Mouse (Mus musculus): ENCODE data around the gene Olfr502. TPM values are rescaled to one million over a fixed set of nuclear protein-coding genes. Genes with fewer than 3 reads are reported as not detected.
"Not testable (repeated sequence)": the region's sequence is repeated elsewhere in the genome, so short reads cannot be mapped to it uniquely, and the experiment has no call there.

The Olfr502 gene
- not detected in 2 replicates for polyA plus RNA-seq (2015; fragmentation: Nextera tagmentation; extraction: Ambion mirVana)

GRCm38 (mm10) chr7:108524965-108525364 lies at the start of gene Olfr502:
TSS of gene Olfr502 (minus strand) at chr7:108525065.
- ATAC-seq (ENCODE audit: extremely low read depth, insufficient number of reproducible peaks, low FRiP score, low TSS enrichment): no peak
- no peak within 1 kb of the TSS for H3K27ac ChIP-seq (replicated peaks)
- H3K27me3 ChIP-seq (replicated peaks): no peaks in the 10 kb centered on the region
- no peak within 1 kb of the TSS for H3K4me3 ChIP-seq
- H3K9ac ChIP-seq: no peak within 1 kb of the TSS
- H3K9me3 ChIP-seq: peaks cover 12% of the 10 kb centered on the region; the same call in 1 of the 2 replicates
- WGBS: 54% methylated on average over 1 of the region's 1 CpGs
- no peak within 1 kb of the TSS for H3K4me2 ChIP-seq
- H3K4me1 ChIP-seq: no peaks in the 10 kb centered on the region
- no peaks in the 10 kb centered on the region for H3K36me3 ChIP-seq

- ATAC-seq (ENCODE audit: extremely low read depth, insufficient number of reproducible peaks, low FRiP score, low TSS enrichment): no peak
- H3K27me3 ChIP-seq (replicated peaks): no peaks in the 10 kb centered on the region
- 64% methylated on average over 1 of the region's 1 CpGs for WGBS
Observed at GRCm38 (mm10) chr7:108565693-108566092, 40.8 kb upstream of the Olfr502 start, which contains the start of gene Olfr504. TSS of gene Olfr504 (minus strand) at chr7:108565793.

GRCm38 (mm10) chr7:108544227-108544626 lies 19.4 kb upstream of the Olfr502 start, which contains the start of gene Olfr503:
TSS of gene Olfr503 (plus strand) at chr7:108544527.
- not testable (repeated sequence) for H3K36me3 ChIP-seq; ATAC-seq (ENCODE audit: extremely low read depth, insufficient number of reproducible peaks, low FRiP score, low TSS enrichment); H3K4me3 ChIP-seq; H3K27ac ChIP-seq (replicated peaks); H3K9me3 ChIP-seq; H3K27me3 ChIP-seq (replicated peaks); H3K4me2 ChIP-seq; H3K4me1 ChIP-seq; H3K9ac ChIP-seq
- 46% methylated on average over 1 of the region's 1 CpGs for WGBS

More at GRCm38 (mm10) chr7:108565693-108566092, 40.8 kb upstream of the Olfr502 start, which contains the start of gene Olfr504:
- Histone ChIP-seq H3K4me3 (no peak within 1 kb of the TSS), H3K9ac (no peak within 1 kb of the TSS), H3K9me3 (peaks cover 23% of the 10 kb centered on the region), H3K27ac (replicated peaks) (no peak within 1 kb of the TSS), H3K36me3 (no peaks in the 10 kb centered on the region), H3K4me2 (no peak within 1 kb of the TSS), H3K4me1 (no peaks in the 10 kb centered on the region)

- no peaks in the 10 kb centered on the region for H3K27me3 ChIP-seq (replicated peaks)
- H3K27ac ChIP-seq (replicated peaks): no peak overlapping the region
- no peak overlapping the region for H3K4me3 ChIP-seq
- H3K9ac ChIP-seq: no peak overlapping the region
- no peak overlapping the region for H3K4me2 ChIP-seq
- H3K36me3 ChIP-seq: no peaks in the 10 kb centered on the region
- 74% methylated on average over 13 of the region's 13 CpGs for WGBS
- H3K9me3 ChIP-seq: peaks cover 5% of the 10 kb centered on the region; the same call in 1 of the 2 replicates
- H3K4me1 ChIP-seq: no peaks in the 10 kb centered on the region
- ATAC-seq (ENCODE audit: extremely low read depth, insufficient number of reproducible peaks, low FRiP score, low TSS enrichment): no peak
Observed at GRCm38 (mm10) chr7:108542416-108542815, 17.6 kb upstream of the Olfr502 start.

Other genes with a start within 250 kb of the Olfr502 start
- gene Olfr490, start 236.1 kb downstream of the Olfr502 start, polyA plus RNA-seq (2015; fragmentation: Nextera tagmentation; extraction: Ambion mirVana): not detected in 2 replicates
- gene Olfr491, start 211.6 kb downstream of the Olfr502 start, polyA plus RNA-seq (2015; fragmentation: Nextera tagmentation; extraction: Ambion mirVana): not detected in 2 replicates
- not detected in 2 replicates for gene Olfr492, start 201.4 kb downstream of the Olfr502 start, polyA plus RNA-seq (2015; fragmentation: Nextera tagmentation; extraction: Ambion mirVana)
- gene Olfr493, start 178.1 kb downstream of the Olfr502 start, polyA plus RNA-seq (2015; fragmentation: Nextera tagmentation; extraction: Ambion mirVana): not detected in 2 replicates
- not detected in 2 replicates for gene Olfr494, start 159.7 kb downstream of the Olfr502 start, polyA plus RNA-seq (2015; fragmentation: Nextera tagmentation; extraction: Ambion mirVana)
- gene Olfr495, start 131.9 kb downstream of the Olfr502 start, polyA plus RNA-seq (2015; fragmentation: Nextera tagmentation; extraction: Ambion mirVana): not detected in 2 replicates
- not detected in 2 replicates for gene Olfr497, start 104.6 kb downstream of the Olfr502 start, polyA plus RNA-seq (2015; fragmentation: Nextera tagmentation; extraction: Ambion mirVana)
- gene Olfr498, start 59.7 kb downstream of the Olfr502 start, polyA plus RNA-seq (2015; fragmentation: Nextera tagmentation; extraction: Ambion mirVana): not detected in 2 replicates
- gene Olfr503, start 19.5 kb upstream of the Olfr502 start, polyA plus RNA-seq (2015; fragmentation: Nextera tagmentation; extraction: Ambion mirVana): not detected in 2 replicates
- gene Olfr504, start 40.7 kb upstream of the Olfr502 start, polyA plus RNA-seq (2015; fragmentation: Nextera tagmentation; extraction: Ambion mirVana): not detected in 2 replicates
- gene Olfr506, start 85.7 kb upstream of the Olfr502 start, polyA plus RNA-seq (2015; fragmentation: Nextera tagmentation; extraction: Ambion mirVana): not detected in 2 replicates
- not detected in 2 replicates for gene Olfr507, start 96.7 kb upstream of the Olfr502 start, polyA plus RNA-seq (2015; fragmentation: Nextera tagmentation; extraction: Ambion mirVana)
- gene Olfr508, start 104.9 kb upstream of the Olfr502 start, polyA plus RNA-seq (2015; fragmentation: Nextera tagmentation; extraction: Ambion mirVana): not detected in 2 replicates
- not detected in 2 replicates for gene Olfr509, start 126.8 kb upstream of the Olfr502 start, polyA plus RNA-seq (2015; fragmentation: Nextera tagmentation; extraction: Ambion mirVana)
- not detected in 2 replicates for gene Olfr510, start 141.4 kb upstream of the Olfr502 start, polyA plus RNA-seq (2015; fragmentation: Nextera tagmentation; extraction: Ambion mirVana)
- not detected in 2 replicates for gene Olfr512, start 188.3 kb upstream of the Olfr502 start, polyA plus RNA-seq (2015; fragmentation: Nextera tagmentation; extraction: Ambion mirVana)
- gene Olfr513, start 225.9 kb upstream of the Olfr502 start, polyA plus RNA-seq (2015; fragmentation: Nextera tagmentation; extraction: Ambion mirVana): not detected in 2 replicates